Mouse (Mus musculus) c-Kit-positive CD71-positive TER-119-positive erythroid progenitor cells, embryonic 14.5 days (primary cell): ENCODE measurements around the gene Maml3.

ENCODE experiments used
- DNase-seq: peaks from one replicate; pipeline ENCODE4 v3.0.0-alpha.2; 2013; ENCODE audit warnings: low spot score

Gene Maml3

GRCm38 (mm10) chr3:51912214-51912613 is 192.7 kb downstream of the Maml3 start:
- no peak for DNase-seq

GRCm38 (mm10) chr3:51908437-51908990 is 196.4 kb downstream of the Maml3 start:
- DNase-seq: no peak

GRCm38 (mm10) chr3:51907113-51907860 is 197.6 kb downstream of the Maml3 start:
- no peak for DNase-seq

- DNase-seq: no peak
Observed at GRCm38 (mm10) chr3:51905903-51906302, 199.0 kb downstream of the Maml3 start.

GRCm38 (mm10) chr3:51904357-51904855 is 200.5 kb downstream of the Maml3 start:
- DNase-seq: no peak

GRCm38 (mm10) chr3:51901151-51901550 is 203.7 kb downstream of the Maml3 start:
- DNase-seq: no peak

GRCm38 (mm10) chr3:51894514-51894913 is 210.4 kb downstream of the Maml3 start:
- DNase-seq: peak; percentile 13

- DNase-seq: no peak
Observed at GRCm38 (mm10) chr3:51891562-51892119, 213.2 kb downstream of the Maml3 start.

- no peak for DNase-seq
Observed at GRCm38 (mm10) chr3:51890181-51890580, 214.7 kb downstream of the Maml3 start.

GRCm38 (mm10) chr3:51889776-51890175 is 215.1 kb downstream of the Maml3 start:
- DNase-seq: no peak

- DNase-seq: no peak
Observed at GRCm38 (mm10) chr3:51888662-51889433, 216.0 kb downstream of the Maml3 start.

GRCm38 (mm10) chr3:51888295-51888661 is 216.6 kb downstream of the Maml3 start:
- DNase-seq: no peak

GRCm38 (mm10) chr3:51885920-51886319 is 219.0 kb downstream of the Maml3 start:
- no peak for DNase-seq

- DNase-seq: no peak
Observed at GRCm38 (mm10) chr3:51885487-51885886, 219.4 kb downstream of the Maml3 start.

- no peak for DNase-seq
Observed at GRCm38 (mm10) chr3:51881981-51882380, 222.9 kb downstream of the Maml3 start.

GRCm38 (mm10) chr3:51881393-51881792 is 223.5 kb downstream of the Maml3 start:
- peak; percentile 9 for DNase-seq

GRCm38 (mm10) chr3:51880506-51881036 is 224.3 kb downstream of the Maml3 start:
- DNase-seq: no peak

GRCm38 (mm10) chr3:51879211-51879610 is 225.7 kb downstream of the Maml3 start:
- DNase-seq: no peak

- DNase-seq: peak; percentile 60
Observed at GRCm38 (mm10) chr3:51878577-51878976, 226.3 kb downstream of the Maml3 start.

- DNase-seq: no peak
Observed at GRCm38 (mm10) chr3:51876729-51877128, 228.1 kb downstream of the Maml3 start.

- DNase-seq: no peak
Observed at GRCm38 (mm10) chr3:51875629-51876028, 229.2 kb downstream of the Maml3 start.

GRCm38 (mm10) chr3:51874252-51874651 is 230.6 kb downstream of the Maml3 start:
- no peak for DNase-seq
